Comparison of ENCODE assay signal across 9 mouse cellular contexts in the genomic region with DNA sequence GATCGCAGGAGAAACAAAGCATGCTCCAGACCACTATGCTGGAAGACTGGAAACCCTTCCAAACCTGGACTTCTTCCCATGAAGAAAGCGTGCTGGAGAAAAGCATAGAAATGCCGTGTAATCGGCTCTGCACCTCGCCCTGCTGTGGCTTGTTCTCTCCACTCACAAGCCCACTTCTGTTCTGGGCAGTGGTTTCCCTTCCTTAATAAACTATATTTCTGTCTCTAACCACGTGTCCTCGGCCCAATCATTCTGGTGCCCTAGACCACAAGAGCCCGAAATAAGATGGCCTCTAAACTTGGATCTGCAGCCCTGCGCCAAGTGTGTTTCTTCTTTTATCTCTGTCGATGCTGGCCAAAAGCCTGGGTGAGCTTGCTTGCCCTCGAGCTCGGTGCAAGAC. TPM values are rescaled to one million over a fixed set of nuclear protein-coding genes. Genes with fewer than 3 reads are reported as not detected.
DNase-seq lines count a peak whose midpoint lies in the region; ATAC-seq and TF ChIP-seq lines count a peak whose summit lies in the region.
"Had no signal": no experiment of that assay in that cellular context is flagged by ENCODE, and none has a peak within 500 bp of the region (broad histone marks: within the 10 kb centered on the region; RNA-seq: fewer than 3 reads in every experiment).

No protein-coding gene starts in this region.

- H3K36me3 ChIP-seq in kidney, postnatal 0 days (ENCODE audit: insufficient read depth, low read length): no peaks in the 10 kb centered on the region
- H3K36me3 ChIP-seq in heart, embryonic 10.5 days: no peaks in the 10 kb centered on the region
- no peaks in the 10 kb centered on the region for H3K36me3 ChIP-seq in liver, embryonic 16.5 days (ENCODE audit: control insufficient read depth, insufficient read depth)
- H3K36me3 ChIP-seq: limb, embryonic 12.5 days had no signal

- no peak overlapping the region for H3K4me2 ChIP-seq in kidney, postnatal 0 days (ENCODE audit: low read length)
- H3K4me2 ChIP-seq in liver, embryonic 16.5 days (ENCODE audit: low read depth, low read length): peak overlapping the region; percentile 60
- H3K4me2 ChIP-seq: limb, embryonic 12.5 days had no signal

- TF ChIP-seq CTCF in kidney, postnatal 0 days (IDR thresholded peaks at IDR 0.05; ENCODE audit: low read depth): no peak

- WGBS in kidney, postnatal 0 days: 79% methylated on average over 12 of the region's 12 CpGs
- WGBS in heart, embryonic 10.5 days: 72% methylated on average over 12 of the region's 12 CpGs
- 34% methylated on average over 12 of the region's 12 CpGs for WGBS in liver, embryonic 16.5 days (ENCODE audit: insufficient replicate concordance)

- H3K27ac ChIP-seq in kidney, postnatal 0 days: peak overlapping the region; percentile 54; the same call in 1 of the 2 replicates
- H3K27ac ChIP-seq in heart, embryonic 10.5 days: peak overlapping the region; percentile 18; the same call in 1 of the 2 replicates
- peak overlapping the region; percentile 99 for H3K27ac ChIP-seq in liver, embryonic 16.5 days (ENCODE audit: low read length)
- H3K27ac ChIP-seq: limb, embryonic 12.5 days had no signal

- ATAC-seq in kidney, postnatal 0 days (replicated peaks; ENCODE audit: low FRiP score, low read depth): no peak
- no peak for ATAC-seq in liver, embryonic 16.5 days (ENCODE audit: low read depth)

- no peaks in the 10 kb centered on the region for H3K9me3 ChIP-seq in kidney, postnatal 0 days (replicated peaks; ENCODE audit: low read length)
- no peaks in the 10 kb centered on the region for H3K9me3 ChIP-seq in heart, embryonic 10.5 days
- H3K9me3 ChIP-seq in liver, embryonic 16.5 days (replicated peaks; ENCODE audit: control insufficient read depth, low read length): no peaks in the 10 kb centered on the region
- H3K9me3 ChIP-seq: limb, embryonic 12.5 days had no signal

- no peak overlapping the region for H3K9ac ChIP-seq in kidney, postnatal 0 days (ENCODE audit: low read depth, low read length)
- peak overlapping the region; percentile 45 for H3K9ac ChIP-seq in liver, embryonic 16.5 days (ENCODE audit: low read depth, low read length)
- H3K9ac ChIP-seq: limb, embryonic 12.5 days had no signal

- H3K27me3 ChIP-seq in kidney, postnatal 0 days (ENCODE audit: insufficient read depth, low read length): no peaks in the 10 kb centered on the region
- H3K27me3 ChIP-seq in heart, embryonic 10.5 days (ENCODE audit: insufficient read depth, poor library complexity, severe bottlenecking): no peaks in the 10 kb centered on the region
- no peaks in the 10 kb centered on the region for H3K27me3 ChIP-seq in liver, embryonic 16.5 days (ENCODE audit: control insufficient read depth, insufficient read depth, low read depth, low read length)
- H3K27me3 ChIP-seq: limb, embryonic 12.5 days had no signal

- H3K4me3 ChIP-seq in kidney, postnatal 0 days (replicated peaks; ENCODE audit: low read depth, low read length): no peak overlapping the region
- no peak overlapping the region for H3K4me3 ChIP-seq in heart, embryonic 10.5 days
- H3K4me3 ChIP-seq in liver, embryonic 16.5 days (ENCODE audit: low read depth, low read length): peak overlapping the region; percentile 5
- H3K4me3 ChIP-seq: limb, embryonic 12.5 days had no signal

- 0 out of 2 replicates have a peak, but pooled peaks cover 4% of the 10 kb centered on the region for H3K4me1 ChIP-seq in kidney, postnatal 0 days (replicated peaks; ENCODE audit: insufficient read depth, low read length)
- H3K4me1 ChIP-seq in heart, embryonic 10.5 days: peaks cover 7% of the 10 kb centered on the region
- H3K4me1 ChIP-seq in liver, embryonic 16.5 days (ENCODE audit: control insufficient read depth, low read depth, low read length): peaks cover 81% of the 10 kb centered on the region

- DNase-seq in kidney, postnatal 0 days (ENCODE audit: low spot score): no peak
- DNase-seq in kidney, postnatal 36 days: no peak
- DNase-seq in heart, embryonic 10.5 days (ENCODE audit: low spot score): no peak
- no peak for DNase-seq in cerebellum, adult 11 months
- DNase-seq in ovary, postnatal 14 days (ENCODE audit: low spot score): no peak
- no peak for DNase-seq in frontal cortex, postnatal 36 days (ENCODE audit: low spot score in 2 of 2)
- DNase-seq: thymus, postnatal 4 days had no signal

RNA-seq across cellular contexts. Expression of a gene that starts 44.0 kb away (rescaled TPM):
- polyA plus RNA-seq in kidney, postnatal 0 days (2015; fragmentation: Nextera tagmentation; extraction: Ambion mirVana): 88.4 and 90.3 TPM in 2 replicates
- polyA plus RNA-seq in heart, embryonic 10.5 days (2016; fragmentation: Nextera tagmentation; extraction: Ambion mirVana): 69.6 and 80.0 TPM in 2 replicates
- 52.2 and 52.8 TPM in 2 replicates for polyA plus RNA-seq in liver, embryonic 16.5 days (2015; fragmentation: Nextera tagmentation; extraction: Ambion mirVana)

Comparison
In these comparisons a context has a peak if more than half of its experiments do, and no peak if none do; other contexts are left out.
1. H3K27ac ChIP-seq: peak in every context shown above with its lines; median percentile 99 in liver, embryonic 16.5 days; 54 in kidney, postnatal 0 days; 18 in heart, embryonic 10.5 days.